Mouse (Mus musculus) embryo, embryonic 9.5 days (tissue): ENCODE results near the gene Magea8.
"Not testable (repeated sequence)": the region's sequence is repeated elsewhere in the genome, so short reads cannot be mapped to it uniquely, and the experiment has no call there.

ENCODE experiments used
- DNase-seq: peaks from one replicate; pipeline ENCODE4 v3.0.0-alpha.2; 2017; ENCODE audit errors: extremely low spot score

Magea8 gene

DNA sequence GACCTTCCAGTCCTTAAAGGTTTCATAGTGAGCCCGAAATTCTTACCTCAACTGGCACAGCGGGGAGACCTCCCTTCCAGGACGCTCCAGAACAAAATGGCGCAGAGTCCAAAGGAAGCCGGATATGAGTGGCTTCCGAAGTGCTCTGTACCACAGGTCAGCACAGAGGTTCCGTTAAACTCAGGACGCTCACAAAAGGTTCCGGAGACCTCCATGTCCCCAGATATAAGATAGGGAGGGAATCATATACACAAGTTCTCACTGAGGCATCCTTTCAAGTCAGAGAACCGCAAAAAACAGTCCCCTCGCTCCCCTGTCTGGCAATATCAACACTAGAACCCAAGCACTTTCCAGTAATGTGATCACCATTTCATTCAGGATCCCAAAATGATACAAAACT is at the start of gene Magea8:
Gene Magea8, minus strand, starts transcription at position 101 of the 400 bp plus-strand sequence.
- not testable (repeated sequence) for DNase-seq

DNA sequence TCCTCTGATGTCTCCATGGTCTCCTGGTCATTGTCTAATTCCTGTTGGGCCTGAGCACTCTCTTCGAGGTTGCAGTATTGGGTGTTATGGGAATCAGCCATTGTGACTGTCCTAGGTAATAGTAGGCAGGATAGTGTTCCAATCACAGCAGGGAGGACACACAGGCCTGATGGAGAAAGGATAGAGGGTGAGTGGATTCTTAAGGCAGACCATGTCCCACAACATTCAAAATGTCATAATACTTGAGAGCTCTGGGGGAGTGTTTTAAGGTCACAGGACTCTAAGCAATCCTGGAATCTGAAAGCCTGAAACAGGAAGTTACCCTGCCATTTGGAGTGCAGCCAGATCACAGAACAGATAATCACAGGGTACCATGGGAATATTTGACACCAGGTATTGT is 46.2 kb downstream of the Magea8 start, which contains the start of gene Magea3:
Gene Magea3, minus strand, starts transcription at position 101 of the 400 bp plus-strand sequence.
- DNase-seq = not testable (repeated sequence)

DNA sequence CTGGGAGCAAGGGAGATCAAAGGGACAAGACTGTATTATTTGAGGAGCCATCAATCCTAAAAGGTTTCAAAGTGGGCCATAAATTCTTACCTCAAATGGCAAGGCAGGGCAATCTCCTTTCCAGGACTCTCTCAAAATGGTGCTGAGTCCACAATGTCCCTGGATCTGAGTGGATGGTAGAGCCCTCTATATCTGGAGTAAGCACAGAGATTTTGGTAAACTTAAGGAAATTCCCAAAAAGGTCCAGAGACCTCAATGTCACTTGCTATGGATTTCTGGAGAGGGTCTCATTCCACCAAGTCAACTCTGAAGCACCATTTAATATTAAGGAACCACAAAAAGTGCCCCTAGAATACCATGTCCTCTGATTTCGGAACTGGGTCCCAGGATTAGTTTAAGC is 59.8 kb downstream of the Magea8 start, which contains the start of gene Magea6:
Gene Magea6, minus strand, starts transcription at position 101 of the 400 bp plus-strand sequence.
- DNase-seq = not testable (repeated sequence)
